Mouse (Mus musculus): ENCODE results near the gene Krt39. TPM values are rescaled to one million over a fixed set of nuclear protein-coding genes. Genes with fewer than 3 reads are reported as not detected.

Gene Krt39
- not detected in 2 replicates for polyA plus RNA-seq (2015; fragmentation: Nextera tagmentation; extraction: Ambion mirVana)

DNA sequence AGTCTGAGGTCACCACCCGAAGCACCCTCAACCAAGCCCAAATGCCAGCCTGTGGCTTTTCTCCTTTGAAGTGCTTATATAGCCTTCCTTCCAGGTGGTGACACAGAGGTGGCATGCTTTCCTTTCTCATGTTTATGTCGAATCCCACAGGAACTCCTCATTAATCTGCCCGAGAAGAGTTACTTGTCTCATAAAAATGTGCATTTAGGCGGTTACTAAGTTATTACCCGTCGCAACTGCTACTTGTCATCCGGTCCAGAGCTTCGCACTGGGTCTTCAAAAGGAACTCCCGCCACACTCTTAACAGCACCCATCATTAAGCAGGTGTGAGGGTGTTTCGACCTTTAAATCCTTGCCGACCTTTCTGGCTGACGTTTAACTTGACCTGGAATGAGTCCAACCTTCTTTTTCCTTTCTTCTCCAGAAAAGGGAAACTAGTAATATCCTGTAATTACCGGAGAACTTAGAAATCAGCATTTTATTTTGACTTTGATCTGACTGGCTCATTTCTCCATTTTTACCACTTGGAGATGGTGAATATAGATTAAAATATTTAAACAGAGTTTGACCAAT lies at the start of gene Krt39:
TSS of gene Krt39 (minus strand) at position 51 of the 573 bp plus-strand sequence.
- Histone ChIP-seq H3K27me3 (no peaks in the 10 kb centered on the region), H3K9me3 (no peaks in the 10 kb centered on the region), H3K4me3 (no peak within 1 kb of the TSS), H3K9ac (no peak within 1 kb of the TSS), H3K36me3 (no peaks in the 10 kb centered on the region), H3K4me1 (replicated peaks) (no peaks in the 10 kb centered on the region), H3K4me2 (no peak within 1 kb of the TSS), H3K27ac (no peak within 1 kb of the TSS)
- no peak for ATAC-seq (ENCODE audit: low FRiP score)
- 92% methylated on average over 13 of the region's 13 CpGs for WGBS

DNA sequence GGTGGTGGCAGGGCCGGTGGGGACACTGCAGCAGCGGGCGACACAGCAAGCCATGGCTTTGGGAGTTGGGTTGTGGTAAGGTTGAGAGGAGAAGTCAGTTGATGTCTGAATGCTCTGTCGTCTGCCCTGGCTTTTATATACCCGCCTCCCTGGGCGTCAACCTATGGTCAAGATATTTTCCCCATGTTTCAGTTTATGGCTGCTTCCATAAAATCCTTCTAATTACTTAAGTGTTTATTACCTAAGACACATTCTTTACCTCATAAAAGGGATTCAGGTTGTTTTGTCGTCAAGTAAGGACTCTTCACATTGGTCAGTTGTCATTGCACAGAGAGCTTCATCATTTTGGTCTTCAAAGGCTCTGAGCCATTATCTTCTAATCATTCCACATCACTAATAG lies 45.4 kb upstream of the Krt39 start, which contains the start of gene Krtap3-1:
TSS of gene Krtap3-1 (minus strand) at position 101 of the 400 bp plus-strand sequence.
- Histone ChIP-seq H3K4me3 (no peak within 1 kb of the TSS), H3K4me2 (no peak within 1 kb of the TSS), H3K27me3 (no peaks in the 10 kb centered on the region), H3K36me3 (no peaks in the 10 kb centered on the region), H3K4me1 (replicated peaks) (no peaks in the 10 kb centered on the region), H3K27ac (no peak within 1 kb of the TSS), H3K9me3 (no peaks in the 10 kb centered on the region), H3K9ac (no peak within 1 kb of the TSS)
- ATAC-seq (ENCODE audit: low FRiP score) = no peak
- 94% methylated on average over 7 of the region's 7 CpGs for WGBS

DNA sequence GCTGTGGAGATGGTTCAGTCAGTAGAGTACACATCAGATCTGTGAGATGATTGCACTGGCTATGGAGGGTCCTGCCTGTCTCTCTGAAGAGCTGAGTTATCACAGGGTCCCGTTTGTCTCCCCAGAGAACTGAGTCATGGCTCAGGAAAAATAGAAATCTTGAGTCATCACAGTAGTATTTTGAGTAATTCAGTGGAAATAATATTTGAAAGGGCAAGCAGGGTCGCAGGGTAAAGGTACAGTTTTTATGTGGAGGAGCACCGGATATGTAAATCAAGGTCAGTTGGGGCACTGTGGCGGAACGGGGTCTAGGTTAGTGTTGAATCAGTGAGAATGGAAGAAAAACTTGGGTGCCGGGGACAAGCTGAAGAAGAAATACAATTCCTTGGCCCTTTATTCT lies 41.4 kb upstream of the Krt39 start:
- Histone ChIP-seq H3K36me3 (no peaks in the 10 kb centered on the region), H3K4me1 (replicated peaks) (no peaks in the 10 kb centered on the region), H3K4me3 (no peak overlapping the region), H3K27me3 (no peaks in the 10 kb centered on the region), H3K9ac (no peak overlapping the region), H3K4me2 (no peak overlapping the region), H3K27ac (no peak overlapping the region), H3K9me3 (no peaks in the 10 kb centered on the region)
- 85% methylated on average over 6 of the region's 6 CpGs for WGBS
- ATAC-seq (ENCODE audit: low FRiP score) = no peak

DNA sequence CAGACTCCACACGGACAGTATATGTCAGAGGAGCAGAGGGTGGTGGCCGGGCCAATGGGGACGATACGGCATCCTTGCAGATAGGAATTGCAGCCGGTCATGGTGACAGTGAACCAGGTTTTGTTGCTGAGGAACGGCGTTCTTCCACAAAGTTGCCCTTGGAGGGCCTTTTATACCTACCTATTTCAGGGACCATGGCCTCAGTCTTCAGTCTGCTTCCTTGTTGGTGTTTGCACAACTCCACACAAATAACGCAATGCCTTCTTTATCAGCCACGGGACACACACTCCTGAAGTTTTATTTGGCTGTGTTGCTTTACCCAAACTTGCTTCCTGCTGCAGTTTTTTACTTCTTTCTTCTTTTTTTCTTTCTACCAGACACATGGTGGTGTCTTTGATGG lies 38.2 kb upstream of the Krt39 start, which contains the start of gene Gm11939:
TSS of gene Gm11939 (minus strand) at position 101 of the 400 bp plus-strand sequence.
- H3K9me3 ChIP-seq = no peaks in the 10 kb centered on the region
- no peak for ATAC-seq (ENCODE audit: low FRiP score)
- no peaks in the 10 kb centered on the region for H3K36me3 ChIP-seq
- no peak within 1 kb of the TSS for H3K4me3 ChIP-seq
- H3K4me1 ChIP-seq (replicated peaks) = no peaks in the 10 kb centered on the region
- H3K9ac ChIP-seq = no peak within 1 kb of the TSS
- 92% methylated on average over 9 of the region's 9 CpGs for WGBS
- no peak within 1 kb of the TSS for H3K27ac ChIP-seq
- no peak within 1 kb of the TSS for H3K4me2 ChIP-seq
- no peaks in the 10 kb centered on the region for H3K27me3 ChIP-seq

DNA sequence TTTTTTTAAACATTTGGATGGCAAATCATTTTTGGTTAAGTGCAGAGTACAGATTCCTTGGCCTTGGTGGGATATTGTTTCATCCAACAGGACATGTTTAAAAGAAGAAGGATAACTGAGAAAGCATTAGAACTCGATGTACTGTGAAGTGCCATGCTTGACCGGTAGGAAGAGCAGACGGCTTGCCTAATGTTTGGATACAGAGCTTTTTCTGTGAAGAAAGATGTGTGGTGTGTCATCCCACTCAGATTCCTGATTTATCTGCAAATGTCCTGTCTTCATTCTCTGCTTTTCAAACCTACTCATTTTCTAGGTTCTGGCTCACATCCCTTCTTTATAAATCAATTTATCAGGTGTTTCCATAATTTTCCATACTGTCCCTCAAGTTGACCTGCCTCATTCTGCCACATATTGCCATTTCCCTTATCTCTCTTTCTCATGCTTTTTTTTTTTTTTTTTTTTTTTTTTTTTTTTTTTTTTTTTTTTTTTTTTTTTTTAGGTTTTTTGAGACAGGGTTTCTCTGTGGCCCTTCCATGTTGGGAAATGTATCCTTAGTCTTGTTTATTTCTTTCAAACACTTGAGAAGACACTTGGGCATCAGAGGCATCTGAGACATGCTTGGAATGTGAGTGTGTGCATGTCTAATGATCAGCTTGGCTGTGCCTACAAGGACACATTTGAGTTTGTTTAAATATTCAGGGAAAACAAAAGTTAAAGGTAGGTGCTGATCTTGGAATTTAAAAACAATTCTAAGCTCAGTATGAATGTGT lies 37.0 kb upstream of the Krt39 start:
- no peak overlapping the region for H3K4me3 ChIP-seq
- H3K27ac ChIP-seq = no peak overlapping the region
- H3K4me1 ChIP-seq (replicated peaks) = no peaks in the 10 kb centered on the region
- no peaks in the 10 kb centered on the region for H3K9me3 ChIP-seq
- ATAC-seq (ENCODE audit: low FRiP score) = no peak
- WGBS = 83% methylated on average over 3 of the region's 3 CpGs
- H3K4me2 ChIP-seq = no peak overlapping the region
- H3K27me3 ChIP-seq = no peaks in the 10 kb centered on the region
- H3K36me3 ChIP-seq = no peaks in the 10 kb centered on the region
- H3K9ac ChIP-seq = no peak overlapping the region

DNA sequence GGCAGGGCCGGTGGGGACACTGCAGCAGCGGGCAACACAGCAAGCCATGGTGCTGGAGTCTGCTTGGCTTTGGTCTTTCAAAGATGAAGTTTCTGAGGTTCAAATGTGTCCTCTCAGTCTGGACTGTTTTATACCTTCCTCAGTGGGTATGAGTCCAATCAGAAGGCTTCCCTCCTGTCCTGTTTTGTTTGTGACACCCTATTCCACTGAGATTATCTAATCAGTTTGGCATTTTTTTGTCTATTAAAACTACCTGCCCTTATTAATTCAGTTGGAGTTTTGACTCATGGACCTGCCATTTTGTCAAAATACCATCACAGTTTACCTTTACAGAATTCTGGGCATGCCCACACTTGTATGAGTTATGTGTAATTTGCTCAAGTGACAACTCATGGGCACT lies 35.6 kb upstream of the Krt39 start, which contains the start of gene Krtap3-2:
TSS of gene Krtap3-2 (minus strand) at position 101 of the 400 bp plus-strand sequence.
- H3K27me3 ChIP-seq = no peaks in the 10 kb centered on the region
- H3K36me3 ChIP-seq = no peaks in the 10 kb centered on the region
- no peak within 1 kb of the TSS for H3K9ac ChIP-seq
- WGBS = 88% methylated on average over 2 of the region's 2 CpGs
- H3K4me3 ChIP-seq = no peak within 1 kb of the TSS
- H3K9me3 ChIP-seq = no peaks in the 10 kb centered on the region
- H3K27ac ChIP-seq = no peak within 1 kb of the TSS
- no peaks in the 10 kb centered on the region for H3K4me1 ChIP-seq (replicated peaks)
- H3K4me2 ChIP-seq = no peak within 1 kb of the TSS
- no peak for ATAC-seq (ENCODE audit: low FRiP score)

DNA sequence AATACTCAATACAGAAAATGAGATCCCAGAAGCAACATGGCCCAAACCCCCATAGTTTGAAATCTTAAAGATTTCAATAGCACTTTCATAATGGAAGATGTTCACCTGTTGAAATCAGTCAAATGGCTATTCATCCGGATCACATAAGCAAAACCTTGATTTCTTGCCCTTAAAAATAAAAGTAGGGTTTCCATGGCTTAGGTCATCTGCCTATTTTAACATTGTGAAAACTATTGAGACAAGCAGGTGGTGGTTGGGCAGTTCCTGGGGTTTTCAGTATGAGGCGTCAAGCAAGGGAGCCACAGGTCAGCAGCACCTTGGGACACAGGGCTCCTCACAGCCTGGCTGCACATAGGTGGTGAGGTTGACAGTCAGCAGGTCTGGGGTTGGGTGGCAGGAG lies 35.1 kb upstream of the Krt39 start:
- no peak overlapping the region for H3K9ac ChIP-seq
- no peaks in the 10 kb centered on the region for H3K36me3 ChIP-seq
- no peak for ATAC-seq (ENCODE audit: low FRiP score)
- 97% methylated on average over 2 of the region's 2 CpGs for WGBS
- H3K4me1 ChIP-seq (replicated peaks) = no peaks in the 10 kb centered on the region
- H3K9me3 ChIP-seq = no peaks in the 10 kb centered on the region
- no peak overlapping the region for H3K27ac ChIP-seq
- no peak overlapping the region for H3K4me3 ChIP-seq
- H3K4me2 ChIP-seq = no peak overlapping the region
- no peaks in the 10 kb centered on the region for H3K27me3 ChIP-seq

DNA sequence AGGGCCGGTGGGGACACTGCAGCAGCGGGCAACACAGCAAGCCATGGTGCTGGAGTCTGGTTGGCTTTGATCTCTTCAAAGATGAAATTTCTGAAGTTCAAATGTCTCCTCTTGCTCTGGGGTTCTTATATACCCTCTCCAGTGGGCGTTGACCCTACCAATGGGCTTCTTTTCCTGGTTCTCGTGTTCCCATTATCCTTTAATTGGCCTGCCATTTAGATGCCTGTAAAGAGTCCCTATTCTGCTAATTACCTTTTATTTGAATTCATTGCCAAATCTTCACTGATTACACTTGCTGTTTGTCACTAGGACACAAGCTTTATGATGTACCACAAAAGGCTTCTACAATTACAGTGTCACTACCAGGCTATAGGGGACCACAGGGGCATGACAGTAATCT lies 29.6 kb upstream of the Krt39 start, which contains the start of gene Krtap3-3:
TSS of gene Krtap3-3 (minus strand) at position 101 of the 400 bp plus-strand sequence.
- H3K4me1 ChIP-seq (replicated peaks) = no peaks in the 10 kb centered on the region
- no peak for ATAC-seq (ENCODE audit: low FRiP score)
- WGBS = 71% methylated on average over 4 of the region's 4 CpGs

DNA sequence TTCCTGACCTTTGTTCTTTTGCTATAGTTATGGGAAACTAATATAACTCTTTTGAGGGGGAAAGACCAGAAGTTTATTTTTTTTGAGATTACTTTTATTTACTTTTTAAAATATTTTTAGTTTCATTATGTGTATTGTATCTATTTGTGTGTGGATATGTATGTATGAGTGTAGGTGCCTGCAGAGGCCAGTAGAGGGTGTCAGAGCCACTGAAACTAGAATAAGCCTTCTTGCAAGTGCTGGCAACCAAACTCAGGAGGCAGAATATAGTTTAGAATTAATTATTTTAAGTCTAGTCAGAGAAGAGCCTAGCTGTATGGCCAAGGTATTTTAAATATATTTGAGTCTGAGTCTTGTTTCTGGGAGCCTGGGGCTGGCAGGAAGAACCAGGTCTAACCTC lies 26.8 kb upstream of the Krt39 start:
- Histone ChIP-seq H3K36me3 (no peaks in the 10 kb centered on the region), H3K9me3 (no peaks in the 10 kb centered on the region), H3K27ac (no peak overlapping the region), H3K4me1 (replicated peaks) (no peaks in the 10 kb centered on the region), H3K27me3 (no peaks in the 10 kb centered on the region), H3K9ac (no peak overlapping the region), H3K4me3 (no peak overlapping the region), H3K4me2 (no peak overlapping the region)
- ATAC-seq (ENCODE audit: low FRiP score) = no peak

More for the DNA sequence above, 29.6 kb upstream of the Krt39 start, which contains the start of gene Krtap3-3:
- Histone ChIP-seq H3K4me2 (no peak within 1 kb of the TSS), H3K9me3 (no peaks in the 10 kb centered on the region), H3K27ac (no peak within 1 kb of the TSS), H3K27me3 (no peaks in the 10 kb centered on the region), H3K36me3 (no peaks in the 10 kb centered on the region), H3K4me3 (no peak within 1 kb of the TSS), H3K9ac (no peak within 1 kb of the TSS)

DNA sequence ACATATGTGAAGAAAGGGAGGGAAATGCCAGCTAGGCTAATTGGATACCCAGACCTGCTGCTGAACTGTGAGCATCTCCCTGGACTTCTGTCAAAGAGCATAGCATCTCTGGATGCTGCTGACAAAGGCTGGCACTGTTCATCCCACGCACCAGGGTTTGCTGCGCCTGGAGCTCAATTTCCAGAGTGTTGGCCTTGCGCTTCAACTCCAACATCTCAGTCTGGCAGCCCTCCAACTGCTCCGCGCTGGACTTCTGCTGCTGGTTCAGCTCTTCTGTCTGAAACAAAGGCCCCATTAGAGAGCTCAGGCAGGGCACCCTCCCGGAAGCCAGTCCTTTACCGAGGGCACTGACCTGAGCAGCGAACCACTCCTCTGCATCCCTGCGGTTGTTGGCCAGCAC lies 18.6 kb upstream of the Krt39 start:
- H3K9ac ChIP-seq = no peak overlapping the region
- 53% methylated on average over 9 of the region's 9 CpGs for WGBS
- peaks cover 5% of the 10 kb centered on the region; the same call in 1 of the 2 replicates for H3K4me1 ChIP-seq (replicated peaks)
- no peak for ATAC-seq (ENCODE audit: low FRiP score)
- H3K36me3 ChIP-seq = no peaks in the 10 kb centered on the region
- H3K4me3 ChIP-seq = no peak overlapping the region
- H3K9me3 ChIP-seq = no peaks in the 10 kb centered on the region
- no peak overlapping the region for H3K27ac ChIP-seq
- H3K4me2 ChIP-seq = no peak overlapping the region
- H3K27me3 ChIP-seq = no peaks in the 10 kb centered on the region

DNA sequence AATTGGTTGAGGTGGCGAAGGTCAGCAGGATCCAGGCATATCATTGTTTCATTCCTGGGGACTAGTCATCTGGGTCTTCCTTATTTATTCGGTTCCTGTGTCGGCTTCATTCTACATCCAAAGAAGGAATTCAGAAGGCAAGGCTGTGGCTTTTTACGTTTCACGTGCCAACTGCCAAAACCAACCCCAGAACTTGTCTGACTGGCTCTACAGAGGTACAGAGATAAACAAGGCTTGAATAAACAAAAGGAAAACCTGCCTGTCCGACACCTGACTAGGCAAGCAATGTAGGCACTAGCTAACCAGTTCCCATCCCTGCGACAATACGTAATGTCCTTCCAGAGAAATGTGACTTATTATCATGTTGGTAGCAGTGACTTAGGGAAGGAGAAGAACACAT lies 7.0 kb downstream of the Krt39 start:
- no peaks in the 10 kb centered on the region for H3K36me3 ChIP-seq
- H3K4me1 ChIP-seq (replicated peaks) = no peaks in the 10 kb centered on the region
- no peak overlapping the region for H3K9ac ChIP-seq
- no peak overlapping the region for H3K27ac ChIP-seq
- no peaks in the 10 kb centered on the region for H3K9me3 ChIP-seq
- H3K4me3 ChIP-seq = no peak overlapping the region
- no peak for ATAC-seq (ENCODE audit: low FRiP score)
- no peaks in the 10 kb centered on the region for H3K27me3 ChIP-seq
- H3K4me2 ChIP-seq = no peak overlapping the region
- 87% methylated on average over 8 of the region's 8 CpGs for WGBS

DNA sequence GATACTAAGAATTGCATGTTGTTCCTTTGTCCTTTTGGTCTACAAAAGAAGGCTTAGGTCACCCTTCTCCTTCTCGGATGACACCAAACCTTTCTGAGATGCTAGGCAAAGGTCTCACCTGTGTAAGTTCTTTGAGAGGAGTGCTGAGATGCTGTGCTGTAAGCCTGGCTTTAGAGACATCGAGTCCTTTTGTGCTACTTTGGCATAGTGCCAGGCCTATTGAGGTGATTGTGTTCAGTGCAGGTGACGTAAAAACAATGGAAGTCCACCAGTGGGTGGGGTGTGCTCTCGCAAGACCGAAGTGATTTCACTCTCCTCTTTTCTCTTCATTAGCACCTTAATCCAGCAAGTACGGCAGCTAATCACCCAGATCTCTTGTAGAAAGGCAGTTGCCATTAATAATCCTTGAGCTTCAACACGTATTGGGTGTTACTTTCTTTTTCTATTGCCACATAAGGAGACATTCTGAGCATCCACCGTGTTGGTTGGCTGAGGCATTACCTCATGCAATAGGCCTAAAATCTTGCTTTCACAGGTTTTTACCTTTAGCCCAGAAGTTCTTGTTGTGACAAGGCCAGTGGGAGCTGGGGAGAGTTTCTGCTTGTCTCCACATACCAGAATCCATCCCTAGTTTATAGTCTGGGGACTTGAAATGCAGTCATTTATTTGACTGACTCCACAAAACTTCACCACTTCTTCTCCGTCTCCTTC lies 20.9 kb downstream of the Krt39 start:
- Histone ChIP-seq H3K27me3 (no peaks in the 10 kb centered on the region), H3K36me3 (no peaks in the 10 kb centered on the region), H3K4me2 (no peak overlapping the region), H3K27ac (no peak overlapping the region), H3K4me3 (no peak overlapping the region), H3K4me1 (replicated peaks) (no peaks in the 10 kb centered on the region), H3K9ac (no peak overlapping the region), H3K9me3 (no peaks in the 10 kb centered on the region)
- no peak for ATAC-seq (ENCODE audit: low FRiP score)
- 86% methylated on average over 9 of the region's 9 CpGs for WGBS
